Mouse (Mus musculus) 3134 (cell line): Measurements from ENCODE around the gene Ccl28.
"Not testable (repeated sequence)": the region's sequence is repeated elsewhere in the genome, so short reads cannot be mapped to it uniquely, and the experiment has no call there.

Experiments
- DNase-seq: peaks from one replicate; pipeline ENCODE4 v3.0.0-alpha.2; 2011; ENCODE audit warnings: low spot score; ENCODE audit not compliant: insufficient read length; ENCODE audit errors: extremely low read depth

Ccl28 gene

DNA sequence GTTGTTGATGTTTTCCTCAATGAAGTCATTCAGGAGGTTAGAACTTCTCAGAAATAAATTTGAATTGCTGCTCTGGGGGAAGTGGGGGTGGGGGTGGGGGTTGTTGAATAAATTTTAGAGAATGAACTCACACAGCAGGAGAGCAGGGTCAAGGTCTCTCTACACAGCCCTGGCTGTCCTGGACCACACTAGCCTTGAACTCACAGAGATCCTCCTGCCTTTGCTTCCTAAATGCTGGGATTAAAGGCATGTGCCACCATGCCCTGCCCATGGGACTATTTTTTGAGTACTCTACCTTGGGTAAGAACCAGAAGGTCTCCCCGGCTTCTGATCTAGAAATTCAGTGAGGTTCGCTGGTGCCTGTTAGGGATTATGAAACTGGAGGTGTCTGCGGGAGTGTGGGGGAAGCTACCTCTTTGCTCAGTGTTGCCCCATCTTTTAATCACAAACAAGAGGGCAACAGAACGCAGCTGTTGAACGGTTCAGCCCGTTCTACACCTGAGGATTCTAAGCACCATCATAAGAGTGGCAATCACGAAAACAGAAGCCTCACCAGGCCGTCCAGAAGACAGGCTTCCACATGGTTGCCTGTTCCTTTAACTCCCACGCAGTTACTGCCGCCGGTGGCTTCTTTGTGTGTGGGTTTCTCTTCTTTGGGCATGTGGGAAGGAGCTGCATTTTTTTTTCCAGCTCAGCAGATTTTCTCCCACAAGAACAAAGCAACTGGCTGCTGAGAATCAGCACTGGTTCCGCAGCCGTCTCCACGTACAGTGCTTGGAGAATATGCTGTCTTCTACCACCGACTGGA is 25.5 kb downstream of the Ccl28 start:
- DNase-seq, result no peak

DNA sequence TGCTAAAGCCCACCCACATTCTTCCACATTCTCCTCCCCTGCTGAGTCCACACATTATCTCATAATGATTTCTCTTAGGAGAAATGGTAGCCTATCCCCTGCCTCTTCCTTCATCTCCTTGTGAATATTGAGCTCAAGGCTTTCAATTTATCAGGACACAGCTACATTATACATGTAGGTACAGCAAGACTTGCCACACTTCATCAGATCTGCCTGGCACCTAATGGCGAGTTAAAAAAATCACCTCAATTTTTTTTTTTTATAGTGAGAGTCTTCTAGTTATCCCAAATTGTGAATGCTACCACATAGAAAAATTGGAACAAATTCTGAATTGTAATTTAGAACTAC is 26.1 kb downstream of the Ccl28 start:
- DNase-seq, result no peak

DNA sequence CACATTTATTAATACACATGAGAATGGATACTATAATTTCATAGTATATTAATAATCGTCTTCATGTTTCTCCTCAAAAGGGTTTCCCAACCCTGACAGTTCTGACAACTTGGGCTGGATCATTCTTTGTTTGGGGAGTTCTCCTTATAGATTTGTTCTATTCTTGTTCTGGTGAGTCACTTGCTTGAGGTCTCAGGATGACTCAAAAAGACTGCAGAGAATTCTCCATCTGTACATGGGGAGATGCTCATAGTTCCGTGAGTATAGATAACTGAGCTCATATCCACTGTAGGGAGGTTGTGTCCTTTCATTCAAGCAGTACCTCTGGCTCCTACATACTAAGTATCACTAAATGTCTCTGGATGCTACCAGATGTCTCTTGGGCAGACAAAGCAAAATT is 31.1 kb downstream of the Ccl28 start:
- DNase-seq, result no peak

DNA sequence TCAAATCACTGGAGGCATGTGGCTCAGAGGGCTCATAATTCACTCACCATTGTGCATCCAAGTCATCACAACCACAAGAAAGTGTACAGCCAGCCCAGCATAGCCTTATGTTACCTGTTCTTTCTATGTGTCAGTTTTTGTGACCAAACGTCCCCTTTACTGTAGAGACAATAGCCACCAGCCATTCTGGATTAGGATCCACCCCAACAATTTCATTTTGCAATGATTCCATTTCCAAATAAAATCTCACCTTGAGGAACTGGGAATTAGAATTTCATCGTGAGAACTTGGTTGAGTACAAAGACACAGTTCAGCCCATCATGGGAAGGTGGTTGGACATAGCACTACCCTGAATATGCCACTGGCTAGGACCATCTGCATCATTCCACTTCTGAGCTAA is 32.6 kb downstream of the Ccl28 start:
- no peak for DNase-seq

DNA sequence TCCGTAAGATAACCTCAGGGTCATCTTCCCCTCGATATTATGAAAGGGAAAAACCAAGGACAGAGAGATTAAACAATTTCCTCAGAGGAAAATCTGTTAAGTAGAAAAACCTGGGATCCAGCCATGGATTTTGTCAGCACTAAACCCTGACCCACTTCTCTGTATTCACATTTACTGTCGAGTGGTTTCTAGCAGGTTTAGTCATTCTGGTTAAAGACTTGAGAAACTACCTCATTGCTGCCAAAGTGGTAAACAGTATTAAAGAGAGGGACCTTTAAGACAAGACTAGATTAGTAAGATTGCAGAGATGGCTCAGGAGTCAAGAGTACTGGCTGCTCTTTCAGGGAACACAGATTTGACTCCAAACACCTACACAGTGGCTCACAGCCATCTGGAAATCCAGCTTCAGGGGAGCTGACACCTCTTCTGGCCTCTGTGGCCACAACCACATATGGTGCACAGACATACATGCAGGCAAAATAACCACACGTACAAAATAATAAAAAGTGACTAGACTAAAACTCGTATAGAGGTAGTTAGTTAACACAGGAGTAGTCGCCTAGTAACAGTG is 33.3 kb downstream of the Ccl28 start:
- no peak for DNase-seq

DNA sequence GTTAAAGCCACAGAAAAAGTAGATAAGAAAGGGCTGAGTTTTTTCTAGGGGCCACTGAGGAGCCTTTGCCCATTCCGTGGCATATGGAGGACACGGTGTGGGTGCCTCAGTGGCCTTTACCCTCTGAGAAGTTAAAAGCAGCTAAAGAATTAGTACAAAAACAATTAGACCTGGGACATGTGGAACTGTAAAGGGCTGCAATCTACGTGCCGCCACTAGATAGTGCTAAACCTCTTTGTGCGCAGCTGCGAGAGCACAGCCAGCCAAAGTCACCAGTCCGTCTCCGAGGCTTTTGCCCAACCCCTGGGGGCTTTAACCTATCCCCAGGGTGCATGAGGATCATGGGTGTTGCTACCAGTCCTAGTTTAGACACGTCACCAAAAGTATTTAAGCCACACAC is 37.8 kb downstream of the Ccl28 start:
- DNase-seq, result not testable (repeated sequence)

DNA sequence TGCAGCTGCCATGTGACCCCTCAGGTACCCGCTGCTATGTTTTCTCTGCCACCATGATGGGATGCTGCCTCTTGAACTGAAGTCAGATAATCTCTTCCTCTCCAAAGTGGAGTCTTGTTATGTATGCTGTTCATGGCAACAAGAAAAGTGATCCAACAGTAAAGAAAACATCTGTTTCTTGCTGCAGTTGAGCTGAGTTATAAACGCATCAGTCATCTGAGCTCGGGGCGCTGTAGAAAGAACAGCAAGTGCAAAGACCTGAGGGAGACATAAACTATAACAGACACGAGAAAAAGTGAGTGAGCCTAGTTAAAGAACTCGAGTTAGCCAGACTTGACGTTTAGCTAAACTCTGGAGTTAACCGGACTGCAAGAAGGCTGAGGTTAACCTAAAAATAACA is 55.2 kb downstream of the Ccl28 start:
- DNase-seq, result no peak

DNA sequence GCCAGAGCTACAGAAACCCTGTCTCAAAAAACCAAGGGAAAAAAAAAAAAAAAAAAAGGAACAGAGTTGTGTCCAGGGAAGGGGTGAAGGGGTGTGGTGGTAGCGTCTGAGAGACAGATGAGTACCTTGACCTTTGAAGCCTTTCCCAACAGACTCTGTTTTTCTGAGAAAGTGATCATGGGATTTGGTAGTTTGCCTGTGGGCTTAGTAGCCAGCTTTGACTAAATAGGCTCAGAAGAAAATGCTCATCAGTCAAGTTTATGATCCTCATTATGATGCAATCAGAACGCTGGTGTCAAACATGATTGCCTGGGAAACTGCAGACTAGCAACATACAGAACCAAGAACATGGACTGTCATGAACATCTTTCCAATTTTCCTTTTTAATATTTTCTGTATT is 56.1 kb downstream of the Ccl28 start:
- no peak for DNase-seq

DNA sequence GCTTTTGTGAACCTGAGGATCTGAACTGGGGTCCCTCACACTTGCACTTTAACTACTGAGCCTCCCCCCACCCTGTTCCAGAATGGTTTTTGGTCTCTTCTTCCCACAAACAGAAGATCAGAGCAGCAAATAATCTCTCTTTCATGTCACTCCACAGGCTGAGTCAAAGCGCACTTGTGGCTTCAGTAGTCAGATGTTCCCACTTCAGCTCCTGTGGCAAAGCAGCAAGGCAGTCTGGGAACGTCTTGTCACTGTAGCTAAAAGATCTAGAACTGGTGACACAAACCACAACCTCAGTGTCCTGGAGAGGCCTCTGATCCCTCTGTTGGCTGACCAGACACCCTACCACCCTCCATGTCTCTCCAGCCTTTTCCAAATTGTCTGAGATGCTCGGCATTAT is 57.5 kb downstream of the Ccl28 start:
- DNase-seq, result peak; percentile 21

DNA sequence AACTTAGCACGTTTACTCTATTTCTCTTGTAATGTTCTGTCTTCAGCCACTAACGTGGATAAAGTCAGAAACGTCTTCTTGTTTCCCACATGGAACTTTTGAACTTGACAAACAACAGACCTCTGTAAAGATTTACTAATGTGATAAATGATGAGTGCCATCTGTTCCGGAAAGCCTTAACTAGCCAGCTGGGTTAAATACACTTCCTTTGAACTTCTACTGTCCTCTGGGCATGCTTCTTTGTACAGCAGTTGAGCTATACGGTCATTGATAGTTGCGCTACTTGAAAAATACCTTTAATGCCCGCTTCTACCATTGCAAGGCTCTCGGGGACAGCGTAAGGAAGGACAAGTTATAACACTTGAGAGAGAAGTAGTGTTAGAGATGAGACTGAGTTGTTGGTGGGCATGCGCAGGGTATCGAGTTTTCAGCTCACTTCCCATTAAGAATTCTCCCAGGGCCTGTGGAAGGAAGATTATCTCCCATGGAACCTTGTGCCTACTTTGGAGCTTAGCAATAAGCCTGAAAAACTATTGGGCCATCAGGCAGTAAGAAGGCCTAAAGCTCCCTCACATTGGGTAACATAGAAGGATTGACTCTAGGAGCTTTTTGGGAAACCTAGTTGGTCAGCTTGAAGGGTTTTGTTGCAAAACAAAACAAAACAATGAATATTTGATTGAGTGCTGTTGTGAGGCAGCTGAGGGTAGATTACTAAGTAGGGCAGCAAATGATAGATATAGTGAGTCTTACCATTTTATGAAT is 61.0 kb downstream of the Ccl28 start:
- no peak for DNase-seq

DNA sequence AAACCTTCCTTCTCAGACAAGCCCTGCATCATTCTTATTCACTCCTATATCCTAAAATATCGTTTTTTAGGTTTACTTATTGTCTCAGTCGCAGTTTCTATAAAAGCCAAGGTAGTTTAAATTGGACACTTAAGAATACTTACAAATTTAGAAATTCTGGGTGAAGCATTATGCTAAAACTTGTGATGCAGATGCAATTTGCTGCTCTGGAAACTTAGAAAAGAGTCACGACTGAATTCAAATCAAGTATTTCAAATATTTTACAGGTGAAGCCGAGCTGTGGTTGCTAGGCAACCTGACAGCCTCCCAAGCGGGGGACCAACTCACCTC is 66.1 kb downstream of the Ccl28 start:
- DNase-seq, result no peak

DNA sequence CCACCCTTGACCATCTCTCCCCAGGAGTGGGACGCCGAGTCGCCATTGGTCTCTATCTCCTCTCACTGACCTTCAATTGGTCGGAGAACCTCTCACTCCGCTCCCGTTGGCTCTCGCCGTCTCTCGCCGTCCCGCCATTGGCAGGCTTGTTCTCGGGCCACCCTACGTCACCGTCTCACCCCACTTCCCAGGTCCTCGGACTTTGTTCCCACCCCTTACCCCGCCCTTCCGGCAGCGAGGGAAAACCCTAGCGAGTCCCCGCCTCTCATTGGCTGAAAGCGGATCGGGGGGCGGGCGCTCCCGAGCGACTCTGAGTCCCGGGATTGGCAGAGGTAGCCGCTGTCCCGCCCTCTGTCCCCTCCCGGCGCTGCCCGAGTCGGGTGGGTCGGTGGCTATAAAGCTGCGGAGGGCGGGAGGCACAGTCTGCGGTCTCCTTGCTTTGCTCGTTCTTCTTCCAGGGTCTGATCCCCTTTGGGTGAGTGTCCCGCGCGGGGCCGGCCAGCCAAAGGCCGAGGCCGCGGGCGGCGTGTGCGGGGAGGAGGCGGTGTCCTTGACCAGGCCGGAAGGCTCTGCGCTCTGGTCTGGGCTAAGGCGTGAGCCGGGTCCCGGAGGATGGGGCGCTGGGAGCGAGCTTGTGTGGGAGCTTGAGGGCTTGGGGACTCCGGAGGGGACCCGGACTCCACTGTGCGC is 66.6 kb downstream of the Ccl28 start, which contains the start of gene Hmgcs1:
Gene Hmgcs1 (plus strand): TSS at position 341 of the 690 bp plus-strand sequence.
- DNase-seq, result peak; percentile 99

DNA sequence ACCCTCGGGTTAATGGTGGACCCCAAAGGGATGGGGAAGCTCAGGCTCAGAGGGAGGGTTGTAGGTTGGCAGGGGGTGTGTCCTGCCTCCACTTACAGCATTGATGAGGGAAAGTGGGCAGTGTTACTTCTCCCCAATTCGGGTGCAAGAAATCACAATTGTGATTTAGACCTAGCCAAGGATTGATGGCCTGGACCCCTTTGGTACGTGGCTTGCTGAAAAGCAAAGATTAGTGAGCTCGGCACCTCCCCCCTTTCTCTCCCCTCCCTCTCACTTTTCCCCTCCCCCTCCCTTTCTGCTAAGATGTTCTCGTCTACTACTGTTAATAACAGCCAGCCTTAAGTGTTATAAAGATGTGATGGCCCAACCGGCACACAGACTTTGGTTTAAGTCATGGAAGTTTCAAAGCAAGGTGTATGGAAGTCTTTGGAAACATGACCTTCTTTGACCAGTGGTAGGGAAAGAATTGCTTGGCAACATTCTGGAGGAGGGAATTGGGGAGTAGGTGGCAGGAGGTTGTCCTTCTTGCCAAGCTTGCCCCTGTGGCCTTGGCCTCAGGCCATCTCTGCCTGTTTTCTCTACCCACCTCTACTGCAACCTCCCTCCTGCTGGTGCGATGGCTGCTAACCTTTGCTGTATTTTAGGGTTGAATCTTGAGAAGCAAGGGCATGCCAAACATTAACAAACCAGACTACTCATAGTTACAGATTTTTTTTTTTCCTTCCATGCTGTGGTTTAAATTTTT is 67.4 kb downstream of the Ccl28 start:
- peak; percentile 32 for DNase-seq

DNA sequence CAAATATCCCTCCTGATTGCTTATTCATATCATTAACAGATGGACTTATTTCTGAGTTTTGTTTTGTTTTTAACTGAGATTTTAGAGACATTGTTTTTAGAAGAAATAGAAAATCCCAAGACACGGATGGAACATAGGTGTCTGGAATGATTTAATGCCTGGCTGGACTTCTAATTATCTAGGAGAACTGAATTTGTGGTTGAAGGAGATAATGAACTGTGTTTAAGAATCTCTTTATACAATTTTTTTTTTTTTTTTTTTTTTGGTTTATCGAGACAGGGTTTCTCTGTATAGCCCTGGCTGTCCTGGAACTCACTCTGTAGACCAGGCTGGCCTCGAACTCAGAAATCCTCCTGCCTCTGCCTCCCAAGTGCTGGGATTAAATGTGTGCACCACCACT is 68.3 kb downstream of the Ccl28 start:
- not testable (repeated sequence) for DNase-seq

DNA sequence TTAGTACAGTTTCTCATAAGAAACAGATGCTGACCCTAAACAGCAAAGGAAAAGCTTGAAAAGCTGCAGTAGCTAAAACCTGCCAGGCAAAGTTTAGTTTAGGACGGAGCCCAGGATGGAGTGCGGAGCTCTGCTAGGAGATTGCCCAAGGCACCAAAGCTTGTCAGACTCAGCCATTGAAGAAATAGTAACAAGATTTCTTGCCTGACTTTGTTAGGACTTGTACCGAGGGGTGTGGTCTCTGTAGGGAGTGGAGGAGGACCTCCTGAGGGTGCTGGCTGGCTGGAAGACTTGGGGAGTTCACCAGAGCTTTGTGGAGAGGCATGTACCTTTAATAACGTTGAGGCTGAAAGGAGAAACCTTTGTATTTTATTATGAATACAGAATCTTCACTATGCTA is 72.1 kb downstream of the Ccl28 start:
- no peak for DNase-seq

DNA sequence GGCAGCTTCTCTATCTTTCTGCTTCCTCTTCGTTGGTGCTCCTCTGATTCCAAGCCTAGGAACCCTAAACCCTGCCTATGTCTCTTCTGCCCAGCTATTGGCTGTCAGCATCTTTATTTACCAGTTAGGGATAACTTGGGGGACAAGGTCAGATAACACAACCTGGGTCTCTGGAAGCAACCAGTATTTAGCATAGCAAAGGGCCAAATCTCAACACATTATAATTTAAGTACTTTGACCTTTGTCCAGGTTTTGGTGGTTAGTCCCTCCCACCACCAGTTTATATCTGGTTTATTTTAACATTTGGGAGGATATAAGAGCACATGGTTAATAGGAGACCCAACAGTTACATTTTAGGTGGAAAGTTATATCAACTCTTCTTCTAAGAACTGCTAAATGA is 72.9 kb downstream of the Ccl28 start:
- no peak for DNase-seq

DNA sequence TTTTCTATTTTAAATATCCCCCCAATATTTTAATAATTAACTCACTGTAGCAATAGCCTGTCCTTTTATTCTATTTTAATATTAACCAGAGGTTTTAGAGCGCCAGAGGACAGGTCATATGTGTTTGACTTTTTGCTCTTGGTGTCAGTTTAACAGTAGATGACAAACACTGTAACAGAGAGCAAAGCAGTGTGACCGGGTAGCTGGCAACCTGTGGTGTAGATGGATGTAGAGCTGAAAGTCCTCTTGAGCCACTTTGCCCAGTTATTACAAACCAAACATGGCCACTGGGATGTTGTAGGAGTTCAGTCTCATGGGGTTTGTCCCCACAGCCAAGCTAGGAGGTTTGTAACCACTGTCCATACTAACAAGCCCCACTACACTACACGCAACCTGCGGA is 74.8 kb downstream of the Ccl28 start:
- no peak for DNase-seq
